Mouse (Mus musculus): ENCODE measurements around the gene Tmprss13. TPM values are rescaled to one million over a fixed set of nuclear protein-coding genes. Genes with fewer than 3 reads are reported as not detected.

Gene Tmprss13
- 1 to 10 TPM; 6.2 to 7.9 TPM for total RNA-seq (2021)
- long read RNA-seq, experiment 1: 0 reads
- long read RNA-seq, experiment 2: 0 reads

DNA sequence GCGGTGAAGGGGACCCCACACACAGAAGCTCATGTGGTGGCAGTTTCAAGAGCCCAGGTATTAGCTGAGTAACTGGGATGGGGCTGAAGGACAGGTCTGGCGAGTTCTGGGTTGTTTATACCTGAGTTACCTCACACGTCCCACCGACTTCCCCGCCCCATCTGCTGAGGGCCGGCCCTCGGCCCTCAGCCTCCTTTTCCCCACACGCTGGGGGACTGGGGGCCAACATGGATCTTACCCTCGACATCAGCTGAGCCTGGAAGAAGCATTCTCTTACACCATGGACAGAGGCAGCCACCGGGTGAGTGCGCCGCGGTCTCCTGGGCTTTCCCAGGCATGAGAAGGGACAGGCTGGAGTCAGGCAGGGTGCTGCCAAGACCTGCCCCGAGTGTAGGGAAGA is at the start of gene Tmprss13:
TSS of gene Tmprss13 (plus strand) at position 246 of the 400 bp plus-strand sequence.
- DNase-seq: no peak

DNA sequence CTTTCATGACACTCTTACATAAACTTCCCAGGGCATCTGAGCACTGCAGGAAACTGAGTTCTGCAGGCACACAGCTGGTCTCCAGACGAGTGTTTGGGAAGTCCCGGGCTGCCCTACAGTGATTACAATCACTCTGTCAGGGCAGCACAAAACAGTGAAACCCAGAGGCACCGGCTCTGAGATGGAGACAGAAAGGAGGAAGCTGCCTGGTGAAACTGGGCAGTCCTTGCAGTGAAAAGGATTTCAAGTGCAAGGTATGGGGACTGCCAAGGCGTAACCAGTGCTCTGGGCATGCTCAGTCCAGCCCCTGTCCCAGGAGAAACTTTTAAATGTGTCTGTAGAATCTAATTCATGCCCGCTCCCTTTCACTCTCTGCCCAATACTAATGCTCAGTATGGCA is 46.7 kb upstream of the Tmprss13 start:
- DNase-seq: peak in 1 of 2 experiments; percentile 59

GRCm38 (mm10) chr9:45274218-45274617 is 44.7 kb upstream of the Tmprss13 start:
- DNase-seq: no peak

GRCm38 (mm10) chr9:45274635-45275034 is 44.3 kb upstream of the Tmprss13 start:
- DNase-seq: no peak

DNA sequence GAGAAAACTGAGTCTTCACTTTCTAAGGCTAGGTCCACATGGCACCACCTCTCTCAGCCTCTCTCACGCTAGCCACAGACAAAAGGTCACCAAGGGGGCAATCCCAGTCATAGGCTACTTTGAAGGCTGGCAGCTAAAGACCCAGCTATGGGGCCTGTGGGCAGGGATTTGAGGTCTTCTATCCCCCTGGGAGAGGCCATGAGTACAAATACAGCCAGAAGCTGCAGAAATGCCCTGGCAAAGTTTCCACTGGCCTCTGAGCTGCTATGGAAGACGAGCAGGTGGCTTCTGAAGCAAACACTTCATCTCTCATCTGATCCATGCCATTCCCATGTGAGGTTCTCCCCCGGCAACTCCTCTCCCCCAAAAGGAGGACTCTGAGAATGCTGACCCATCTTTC is 38.8 kb upstream of the Tmprss13 start:
- no peak for DNase-seq

- DNase-seq: no peak
Observed at GRCm38 (mm10) chr9:45280891-45281290, 38.0 kb upstream of the Tmprss13 start.

DNA sequence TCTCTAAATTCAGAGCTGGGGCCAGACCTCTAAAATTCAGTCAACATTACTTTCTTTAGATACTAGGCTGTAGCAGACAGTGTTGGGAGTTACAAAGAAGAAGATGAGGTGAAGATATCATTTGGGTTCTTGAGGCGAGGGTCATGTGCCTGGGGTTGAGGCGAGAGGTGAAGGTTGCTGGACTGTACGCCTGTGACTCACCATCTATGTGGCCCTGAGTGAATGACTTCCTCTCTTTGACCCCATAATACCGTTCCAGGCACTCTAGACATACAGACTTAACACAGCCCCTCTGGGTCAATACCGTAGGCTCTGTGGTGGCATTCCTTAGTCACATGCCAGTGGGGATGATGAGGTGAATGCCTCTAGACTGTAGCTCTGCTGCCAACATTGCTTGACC is 36.4 kb upstream of the Tmprss13 start:
- DNase-seq: no peak

DNA sequence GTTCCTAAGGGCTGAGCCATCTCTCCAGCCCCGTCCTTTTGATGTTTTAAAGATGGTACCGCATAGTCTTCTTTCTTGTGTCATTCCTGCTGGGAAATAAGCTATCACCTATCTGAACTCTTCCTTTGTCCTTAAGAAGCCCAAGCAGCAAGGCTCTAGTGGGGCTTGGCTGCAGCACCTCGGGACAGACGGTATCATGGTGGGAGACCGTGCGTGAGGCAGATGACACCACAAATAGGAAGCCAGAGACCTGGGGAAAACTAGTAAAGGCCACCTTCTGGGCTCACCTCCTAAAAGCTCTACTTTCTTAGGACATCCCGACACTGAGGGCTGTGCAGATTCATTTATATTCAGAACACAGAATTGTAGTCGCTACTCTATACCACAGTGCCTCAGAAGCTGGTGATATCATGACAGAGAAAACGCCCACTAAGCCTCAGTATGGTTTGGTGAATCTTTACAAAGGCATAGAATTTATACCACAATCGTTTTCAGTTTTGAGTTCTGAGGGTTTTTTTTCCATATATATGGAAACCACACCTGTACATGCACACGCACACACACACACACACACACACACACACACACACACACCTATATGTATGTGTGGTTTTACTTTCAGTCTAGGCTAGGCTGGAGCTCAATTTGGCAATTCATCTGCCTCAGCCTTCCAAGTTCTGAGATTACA is 27.3 kb upstream of the Tmprss13 start:
- DNase-seq: no peak

DNA sequence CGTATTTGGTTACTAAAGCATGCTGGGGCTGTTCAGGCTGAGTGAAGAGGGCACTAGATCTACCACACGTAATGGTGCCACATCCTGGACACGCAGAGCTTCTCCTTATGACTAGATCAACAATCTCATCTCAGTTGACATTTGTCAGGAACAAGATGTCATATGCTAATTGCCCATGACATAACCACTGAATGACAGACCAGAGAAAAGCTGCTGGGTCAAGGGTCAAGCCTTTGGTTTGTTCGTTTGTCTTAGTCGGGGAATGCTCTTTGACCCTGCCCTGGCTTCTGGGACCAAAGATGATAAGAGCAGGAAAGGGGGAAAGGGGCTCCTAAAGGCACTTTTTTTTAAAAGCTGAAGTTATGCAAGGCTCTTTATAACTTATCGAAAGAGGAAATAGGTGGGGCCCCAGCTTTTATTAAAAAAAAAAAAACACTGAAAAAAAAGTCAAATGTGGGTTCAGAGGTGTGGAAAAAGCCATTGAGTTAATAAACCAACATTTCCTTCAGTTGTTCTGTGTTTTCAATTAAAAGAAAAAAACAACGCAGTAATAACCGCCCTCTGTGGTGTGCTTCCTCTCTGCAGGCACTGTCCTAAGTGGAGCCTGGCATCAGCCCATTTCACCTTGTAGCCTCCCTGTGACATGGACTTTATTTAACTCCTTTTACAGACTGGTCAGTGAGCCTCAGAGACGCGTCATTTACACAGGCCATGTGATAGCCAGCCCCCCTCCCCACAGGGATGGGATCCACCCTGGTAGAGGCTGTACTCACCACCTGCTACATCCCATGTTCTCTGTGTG is 24.5 kb upstream of the Tmprss13 start:
- peak; percentile 34 to 38 for DNase-seq

- DNase-seq: peak; percentile 60 to 70
Observed at GRCm38 (mm10) chr9:45299231-45300006, 19.5 kb upstream of the Tmprss13 start.

DNA sequence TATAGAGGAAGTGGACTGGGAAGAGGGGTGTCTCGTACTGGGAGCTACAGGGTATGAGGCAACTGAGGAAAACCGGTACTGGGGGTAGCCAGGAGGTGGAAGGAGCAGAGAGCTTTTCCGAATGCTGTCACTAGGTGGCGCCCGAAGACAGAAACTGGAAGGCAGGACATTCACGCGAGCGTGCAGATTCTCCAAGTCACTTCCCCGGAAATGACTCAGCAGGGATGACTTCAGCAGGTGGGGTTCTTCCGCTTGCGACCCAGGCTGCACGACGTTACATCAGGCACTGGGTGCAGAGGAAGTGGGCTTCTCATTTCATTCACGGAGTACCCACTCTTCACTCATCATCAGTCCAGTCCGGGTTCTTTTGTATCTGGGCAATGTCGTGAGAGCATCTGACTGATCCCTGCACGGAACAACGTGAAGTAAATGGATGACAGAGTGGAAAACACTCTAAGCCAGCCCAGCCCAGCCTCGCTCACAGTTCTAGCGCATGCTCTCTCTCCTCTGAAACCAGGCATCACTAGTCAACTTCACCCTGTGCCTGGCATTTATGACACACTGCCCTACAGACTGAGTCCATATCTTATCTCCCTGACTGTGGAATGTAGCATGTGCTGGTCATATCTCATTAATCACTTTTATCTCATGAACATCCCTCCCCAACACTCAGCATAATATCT is 18.3 kb upstream of the Tmprss13 start:
- peak; percentile 95 to 98 for DNase-seq

GRCm38 (mm10) chr9:45301771-45302170 is 17.1 kb upstream of the Tmprss13 start:
- no peak for DNase-seq

GRCm38 (mm10) chr9:45306746-45307410 is 12.0 kb upstream of the Tmprss13 start:
- no peak for DNase-seq

DNA sequence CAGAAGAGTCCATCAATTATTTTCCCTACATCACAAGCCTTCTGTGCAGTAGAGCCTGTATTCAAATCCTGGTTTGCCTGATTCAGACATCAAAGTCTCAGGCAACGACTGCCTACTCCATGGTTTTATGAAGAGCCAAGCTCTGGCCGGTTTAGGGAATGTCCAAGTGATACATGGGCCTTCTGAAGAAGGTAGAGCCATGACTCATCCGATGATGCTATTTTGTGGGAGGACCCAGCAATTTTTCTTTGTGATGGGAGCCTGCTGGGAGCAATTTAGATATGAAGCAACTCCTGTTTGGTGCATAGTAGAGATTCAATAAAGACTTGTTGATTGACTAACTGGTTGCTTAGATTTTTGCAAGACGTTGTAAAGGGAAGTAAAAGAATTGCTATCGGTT is 10.4 kb upstream of the Tmprss13 start:
- no peak for DNase-seq

GRCm38 (mm10) chr9:45311858-45312257 is 7.0 kb upstream of the Tmprss13 start:
- no peak for DNase-seq

GRCm38 (mm10) chr9:45313913-45314312 is 5.0 kb upstream of the Tmprss13 start:
- no peak for DNase-seq

DNA sequence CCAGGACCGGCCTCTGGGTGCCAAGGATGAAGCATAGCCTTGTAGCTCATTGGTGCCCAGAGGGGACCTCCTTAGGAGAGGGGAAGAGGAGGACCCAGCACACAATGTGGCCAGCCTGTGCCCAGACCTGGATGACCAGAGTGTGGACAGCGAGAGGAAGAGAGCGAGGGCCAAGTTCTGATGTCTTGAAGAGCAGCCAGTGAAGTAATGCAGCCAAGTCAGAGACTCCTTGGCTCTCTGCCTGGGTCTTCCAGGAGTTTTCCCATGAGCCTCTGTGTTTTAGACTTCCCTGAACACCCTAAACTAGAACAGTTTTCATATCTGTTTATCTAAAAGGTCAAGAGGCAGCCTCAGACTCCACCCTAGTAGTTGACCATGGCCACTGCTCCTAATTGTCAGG is 1.3 kb upstream of the Tmprss13 start:
- peak in 1 of 2 experiments; percentile 28 for DNase-seq

- DNase-seq: no peak
Observed at GRCm38 (mm10) chr9:45321465-45321864, 2.6 kb downstream of the Tmprss13 start.

DNA sequence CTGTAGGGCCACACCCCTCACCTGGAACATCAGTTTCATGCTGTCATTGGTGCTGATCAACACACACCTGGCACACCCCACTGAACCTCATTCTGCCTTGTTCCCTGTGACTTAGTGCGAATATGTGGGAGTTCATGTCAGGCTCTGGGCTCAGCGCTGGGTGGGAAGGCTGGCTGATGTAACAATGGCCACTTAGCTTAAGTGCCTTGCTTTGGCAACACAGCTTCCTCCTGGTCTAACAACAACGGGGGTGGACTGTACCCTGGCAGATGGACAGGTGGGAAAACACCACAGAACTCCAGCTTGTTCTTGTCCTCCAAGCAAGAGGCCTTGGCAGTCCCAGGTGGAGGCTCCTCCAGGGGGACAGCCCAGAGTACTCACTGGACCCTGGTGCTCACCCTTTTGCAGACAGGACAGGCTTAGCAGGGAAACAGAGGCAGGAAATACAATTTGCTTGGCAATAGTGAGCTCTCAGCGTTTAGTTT is 3.1 kb downstream of the Tmprss13 start:
- DNase-seq: no peak

GRCm38 (mm10) chr9:45326390-45326789 is 7.5 kb downstream of the Tmprss13 start:
- DNase-seq: no peak

DNA sequence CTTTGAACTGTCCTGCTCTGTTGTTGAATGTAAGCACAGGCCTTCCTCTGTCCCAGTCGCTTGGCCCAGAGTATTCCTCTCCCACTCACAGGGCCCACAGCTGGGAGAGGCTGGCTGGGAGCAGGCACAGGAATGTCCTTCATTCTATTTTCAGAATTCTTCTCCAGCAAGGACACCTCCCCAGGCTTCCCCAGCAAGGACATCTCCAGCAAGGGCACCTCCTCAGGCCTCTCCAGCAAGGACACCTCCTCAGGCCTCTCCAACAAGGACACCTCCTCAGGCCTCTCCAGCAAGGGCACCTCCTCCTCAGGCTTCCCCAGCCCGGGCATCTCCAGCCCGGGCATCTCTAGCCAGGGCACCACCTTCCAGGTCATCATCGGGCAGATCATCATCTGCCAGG is 9.4 kb downstream of the Tmprss13 start:
- DNase-seq: peak in 1 of 2 experiments; percentile 24
